Mouse (Mus musculus) ovary, postnatal 36 days (tissue): ENCODE measurements around the gene Myo16.
A peak's percentile ranks its signal among the peaks of the same experiment; 100 is the strongest.

Experiments used
- DNase-seq: peaks from one replicate; pipeline ENCODE4 v3.0.0; 2022; ENCODE audit warnings: low spot score, mixed read lengths

Myo16 gene

DNA sequence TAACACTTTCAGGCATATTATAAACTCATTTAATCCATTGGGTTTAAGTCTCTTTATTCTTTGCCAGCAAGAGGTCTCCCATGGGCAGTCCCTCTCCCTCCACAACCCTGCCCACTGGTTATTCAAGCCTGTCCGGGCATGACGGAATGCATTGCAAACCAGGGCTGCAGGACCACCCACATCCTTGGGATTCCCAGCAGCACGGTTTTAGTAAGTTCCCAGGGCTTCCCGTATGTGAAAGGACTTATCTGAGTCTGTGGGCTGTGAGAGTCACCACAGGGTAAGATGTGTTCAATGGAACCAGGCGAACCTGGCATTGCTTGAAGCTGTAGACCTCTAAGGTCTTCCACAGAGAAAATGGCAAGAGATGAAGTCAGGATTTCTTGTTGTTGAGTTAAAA is 471.6 kb downstream of the Myo16 start:
- DNase-seq = no peak

- DNase-seq = no peak
Measured at GRCm38 (mm10) chr8:10628725-10629124, 475.0 kb downstream of the Myo16 start.

- no peak for DNase-seq
Measured at GRCm38 (mm10) chr8:10629862-10630261, 476.2 kb downstream of the Myo16 start.

DNA sequence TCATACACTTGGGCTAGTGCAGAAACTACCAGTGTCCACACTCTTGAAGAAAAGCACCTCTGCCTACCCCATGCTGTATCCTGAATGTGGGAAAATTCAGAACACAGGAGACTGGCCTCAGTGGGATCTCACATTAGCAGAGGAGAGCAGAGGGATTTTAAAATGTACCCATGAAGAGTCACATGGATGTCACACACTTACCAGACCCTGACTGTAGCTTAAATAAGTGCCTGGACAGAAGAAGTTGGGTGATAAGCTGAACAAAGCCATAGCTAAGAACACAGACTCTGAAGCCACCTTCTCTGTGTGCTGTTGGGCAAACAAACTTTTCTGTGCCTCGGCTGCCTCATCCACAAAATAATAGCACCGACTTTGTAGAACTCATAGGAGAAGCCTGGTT is 477.3 kb downstream of the Myo16 start:
- no peak for DNase-seq

DNA sequence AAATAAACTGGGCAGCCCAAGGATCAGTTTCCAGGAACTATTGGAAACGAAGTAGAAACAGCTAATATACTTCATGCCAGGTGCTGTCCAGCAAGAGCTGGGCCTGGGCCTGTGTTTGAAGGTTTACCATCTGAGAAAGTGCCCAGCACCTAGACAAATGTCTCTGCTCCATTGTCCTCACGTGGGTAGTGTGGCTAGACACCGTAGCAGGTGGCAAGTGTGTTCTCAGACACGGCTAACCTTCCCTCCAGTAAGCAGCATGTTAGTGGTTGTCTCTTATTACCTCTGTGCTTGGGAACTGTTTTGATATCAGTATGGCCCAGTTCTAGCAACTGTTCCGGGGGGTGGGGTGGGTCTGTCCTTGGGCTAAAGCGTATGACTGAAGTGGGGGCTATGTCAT is 478.9 kb downstream of the Myo16 start:
- no peak for DNase-seq

DNA sequence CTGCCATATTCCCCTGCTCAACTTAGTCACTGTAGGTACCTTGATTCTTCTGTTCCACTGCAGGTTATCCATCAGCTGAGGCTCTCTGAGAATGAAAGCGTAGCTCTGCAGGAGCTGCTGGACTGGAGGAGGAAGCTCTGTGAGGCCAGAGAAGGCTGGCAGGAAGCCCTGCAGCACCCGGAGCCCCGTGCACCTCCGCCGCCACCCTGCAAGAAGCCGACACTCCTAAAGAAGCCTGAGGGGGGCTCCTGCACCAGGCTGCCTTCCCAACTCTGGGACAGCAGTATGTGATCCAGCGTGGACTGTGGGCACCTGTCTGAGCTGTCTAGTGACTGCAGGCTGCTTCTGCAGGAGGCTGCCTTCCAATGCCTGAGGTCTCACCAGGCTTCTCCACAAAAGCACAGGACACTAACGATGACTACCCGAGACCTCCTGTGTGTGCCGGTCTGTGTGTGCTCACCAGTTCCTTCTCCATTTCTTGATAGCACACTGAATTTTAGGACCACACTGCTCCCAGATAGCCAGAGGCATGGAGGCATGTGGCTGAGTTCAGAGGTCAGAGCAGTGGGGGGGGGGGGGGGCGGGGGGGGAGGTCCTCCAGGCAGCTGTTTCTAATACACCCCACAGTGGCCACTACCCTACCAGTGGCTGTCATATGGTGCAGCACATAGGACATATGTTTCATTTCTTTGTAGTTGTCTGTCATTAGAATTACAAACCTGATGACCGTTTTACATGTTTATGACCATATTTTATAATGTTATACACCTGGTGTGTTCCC is 479.8 kb downstream of the Myo16 start:
- DNase-seq = no peak

DNA sequence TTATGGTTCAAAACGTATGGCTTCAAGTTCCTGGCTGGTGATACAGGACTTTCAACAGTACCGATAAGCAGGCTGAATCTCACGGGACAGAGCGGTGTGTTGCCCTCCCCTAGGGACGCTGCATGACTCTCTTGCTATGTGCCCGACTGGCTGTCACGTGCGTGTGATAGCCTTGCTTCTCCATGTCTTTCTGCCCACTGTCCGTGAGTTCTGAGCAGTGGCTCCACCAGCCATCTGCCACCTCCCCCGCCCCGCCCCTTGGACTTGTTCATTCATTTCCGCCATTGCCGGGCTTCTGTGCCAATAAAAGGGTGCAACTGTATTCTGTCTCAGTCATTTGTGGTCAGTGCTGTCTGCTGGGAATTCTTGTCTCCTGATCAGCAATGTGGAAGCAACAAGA is 480.7 kb downstream of the Myo16 start:
- DNase-seq = no peak

- no peak for DNase-seq
Measured at GRCm38 (mm10) chr8:10638871-10639270, 485.2 kb downstream of the Myo16 start.

DNA sequence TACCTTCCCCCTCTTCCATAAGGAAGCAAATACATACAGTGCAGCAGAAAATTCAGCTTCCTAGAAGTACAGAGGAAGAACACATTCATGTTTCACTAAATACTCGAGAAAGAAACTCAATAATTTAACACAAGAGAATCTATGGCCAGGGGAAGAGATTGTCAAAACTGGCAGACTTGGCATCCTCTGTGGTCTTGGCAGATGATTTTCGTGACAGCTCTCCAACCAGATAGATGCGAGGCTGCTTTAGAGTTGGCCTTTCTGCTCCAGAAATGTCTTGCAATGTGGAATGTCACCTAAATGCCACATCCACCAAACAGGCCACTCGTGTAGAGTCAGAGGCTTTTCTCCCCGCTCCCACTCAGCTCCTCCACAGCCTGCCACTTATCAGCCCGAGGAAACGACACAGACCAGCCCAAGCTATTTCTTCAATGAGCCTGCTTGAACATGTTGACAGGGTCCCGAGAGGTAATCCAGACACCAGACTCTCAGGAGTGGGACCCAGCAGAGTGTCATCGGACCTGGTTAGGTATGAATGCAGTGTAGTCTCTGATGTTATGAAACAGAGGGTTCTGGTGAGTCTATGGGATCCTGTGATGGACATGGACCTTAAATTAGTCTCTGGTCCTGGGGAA is 486.6 kb downstream of the Myo16 start:
- DNase-seq = no peak

GRCm38 (mm10) chr8:10640859-10641258 is 487.1 kb downstream of the Myo16 start:
- DNase-seq = no peak

DNA sequence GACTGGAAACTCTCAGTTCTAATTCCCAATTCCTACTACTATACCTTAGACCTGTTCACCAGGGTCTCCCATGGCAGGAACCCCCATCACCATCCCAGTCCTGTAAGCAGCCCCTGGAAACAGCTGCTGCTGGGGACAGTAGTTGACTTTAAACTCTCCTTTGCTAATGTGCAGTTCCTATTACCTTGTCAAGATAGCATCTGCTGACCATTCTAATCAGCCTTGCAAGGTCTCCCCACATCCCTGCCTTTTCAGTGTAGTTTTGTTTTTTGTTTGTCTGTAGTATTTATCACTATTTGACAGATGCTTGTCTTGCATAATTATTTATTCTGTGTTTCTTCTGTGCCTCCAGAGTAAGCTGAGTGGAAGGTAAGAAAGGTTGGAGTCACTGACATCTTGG is 487.6 kb downstream of the Myo16 start:
- DNase-seq = no peak

DNA sequence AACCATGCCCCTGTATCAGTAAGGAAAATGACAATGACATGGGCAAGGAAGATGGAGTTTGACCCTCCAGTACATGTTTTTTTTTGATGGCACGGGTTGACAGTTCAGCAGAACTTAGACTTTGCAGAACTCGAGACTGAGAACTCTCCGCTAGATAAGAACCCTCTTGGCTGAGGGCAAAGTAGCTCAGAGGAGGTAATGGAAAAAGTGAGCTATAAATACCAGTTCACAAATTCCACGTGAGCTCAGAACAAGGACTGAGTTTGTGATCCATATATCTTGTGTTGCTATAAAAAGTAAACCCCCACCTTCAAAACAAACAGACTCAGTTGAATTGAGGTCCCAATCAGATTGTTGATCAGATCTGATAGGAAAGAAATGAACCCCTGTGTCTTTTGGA is 489.5 kb downstream of the Myo16 start:
- no peak for DNase-seq

- DNase-seq = no peak
Measured at GRCm38 (mm10) chr8:10644481-10644880, 490.8 kb downstream of the Myo16 start.

DNA sequence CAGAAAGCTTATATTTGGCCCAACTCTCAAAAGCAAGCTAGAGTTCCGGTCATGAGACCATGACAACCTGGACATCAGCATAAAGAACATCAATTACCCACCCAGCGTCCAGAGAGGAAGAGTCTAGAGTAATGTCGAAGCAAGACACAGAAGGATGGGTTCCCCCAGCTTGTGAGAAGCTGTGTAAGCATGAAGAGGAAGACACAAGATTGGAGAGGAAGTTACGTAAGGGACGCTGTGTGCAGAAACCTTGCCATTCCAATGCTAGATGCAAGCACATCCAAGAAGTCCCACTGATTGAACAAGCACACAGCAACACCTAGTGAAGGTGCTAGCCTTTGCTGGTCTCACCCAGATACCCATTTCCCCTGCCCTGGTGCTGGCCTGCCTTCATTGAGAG is 492.0 kb downstream of the Myo16 start:
- no peak for DNase-seq

GRCm38 (mm10) chr8:10646485-10646884 is 492.8 kb downstream of the Myo16 start:
- DNase-seq = no peak

DNA sequence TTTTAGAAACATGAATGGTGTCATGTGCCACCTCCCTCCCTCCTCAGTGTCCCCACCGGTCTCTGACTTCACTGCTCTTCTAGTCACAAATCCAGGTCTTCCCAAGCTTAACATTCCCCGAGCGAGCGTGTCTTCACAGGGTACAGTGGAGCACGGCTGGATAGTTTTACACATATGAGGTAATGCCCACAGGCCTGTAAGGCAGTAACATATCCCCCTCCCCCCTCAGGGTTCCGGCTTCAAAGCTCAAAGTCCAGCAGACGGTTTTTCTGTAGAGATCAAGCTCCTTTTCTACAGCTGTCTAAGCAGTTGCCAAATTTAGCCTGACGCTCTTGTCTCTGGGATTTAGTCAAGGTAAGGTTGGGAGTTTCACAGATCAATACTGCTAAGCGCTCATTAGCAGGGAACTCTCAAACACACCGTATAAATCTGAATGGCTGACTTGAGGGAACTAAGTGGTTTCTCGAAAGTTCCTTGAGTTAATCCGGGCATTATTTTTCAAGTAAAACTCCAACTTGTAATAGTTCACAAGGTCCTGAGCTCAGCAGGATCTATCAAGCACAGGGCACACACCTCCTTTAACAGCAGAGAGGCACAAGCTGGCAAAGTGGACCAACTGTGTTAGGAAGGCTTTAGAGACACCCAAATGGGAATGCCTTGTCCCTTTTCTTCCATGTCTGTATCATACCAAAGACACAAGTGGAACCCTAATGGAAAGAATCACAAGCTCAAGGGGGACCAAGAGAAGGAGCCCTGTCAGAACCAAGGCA is 498.0 kb downstream of the Myo16 start:
- no peak for DNase-seq

DNA sequence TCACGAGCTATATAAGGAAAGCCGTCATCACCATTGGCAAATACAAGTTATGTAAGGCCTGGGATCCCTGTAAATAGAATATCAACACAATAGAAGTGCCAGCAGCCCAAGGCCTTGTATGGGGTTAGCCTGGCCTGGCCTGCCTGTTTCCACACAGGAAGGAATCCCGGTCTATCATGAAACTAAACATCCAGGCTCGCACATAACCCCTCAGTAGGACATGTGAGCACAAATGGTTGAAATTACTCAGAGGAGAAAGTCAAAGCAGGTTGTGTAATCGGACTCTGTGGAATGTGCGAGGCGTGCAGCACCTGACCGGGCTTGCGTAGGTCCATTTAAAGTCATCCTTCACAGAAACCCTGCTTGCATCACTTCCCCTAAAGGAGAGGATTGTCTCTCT is 499.6 kb downstream of the Myo16 start:
- DNase-seq = peak; percentile 7

DNA sequence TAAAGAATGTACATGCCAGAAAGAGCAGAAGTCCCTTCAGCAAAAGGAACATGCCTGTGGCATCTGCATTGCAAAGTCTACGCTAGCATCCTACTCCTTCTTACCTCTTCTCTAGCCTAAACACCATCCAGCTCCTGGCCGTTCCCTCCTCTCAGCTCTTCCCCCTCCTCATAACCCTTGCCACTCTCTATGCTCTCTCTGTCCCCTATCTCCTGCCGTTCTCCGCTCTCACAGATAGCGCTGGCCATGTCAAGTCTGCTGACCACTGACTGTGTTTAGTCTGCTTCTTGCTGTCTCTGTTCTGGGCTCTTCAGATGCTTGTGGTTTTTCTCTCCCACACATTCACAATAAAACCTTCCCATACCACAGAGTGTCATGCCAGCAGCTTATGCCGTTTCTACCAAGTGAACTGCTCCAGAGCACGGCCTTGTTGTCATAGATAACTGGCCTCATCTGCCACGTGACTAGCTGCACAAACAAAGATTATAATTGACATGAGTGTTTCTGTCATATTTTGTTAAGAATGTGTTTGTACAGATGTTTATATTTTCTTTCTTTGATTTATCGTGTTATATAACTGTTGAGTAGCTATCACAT is 501.3 kb downstream of the Myo16 start:
- DNase-seq = peak; percentile 17

DNA sequence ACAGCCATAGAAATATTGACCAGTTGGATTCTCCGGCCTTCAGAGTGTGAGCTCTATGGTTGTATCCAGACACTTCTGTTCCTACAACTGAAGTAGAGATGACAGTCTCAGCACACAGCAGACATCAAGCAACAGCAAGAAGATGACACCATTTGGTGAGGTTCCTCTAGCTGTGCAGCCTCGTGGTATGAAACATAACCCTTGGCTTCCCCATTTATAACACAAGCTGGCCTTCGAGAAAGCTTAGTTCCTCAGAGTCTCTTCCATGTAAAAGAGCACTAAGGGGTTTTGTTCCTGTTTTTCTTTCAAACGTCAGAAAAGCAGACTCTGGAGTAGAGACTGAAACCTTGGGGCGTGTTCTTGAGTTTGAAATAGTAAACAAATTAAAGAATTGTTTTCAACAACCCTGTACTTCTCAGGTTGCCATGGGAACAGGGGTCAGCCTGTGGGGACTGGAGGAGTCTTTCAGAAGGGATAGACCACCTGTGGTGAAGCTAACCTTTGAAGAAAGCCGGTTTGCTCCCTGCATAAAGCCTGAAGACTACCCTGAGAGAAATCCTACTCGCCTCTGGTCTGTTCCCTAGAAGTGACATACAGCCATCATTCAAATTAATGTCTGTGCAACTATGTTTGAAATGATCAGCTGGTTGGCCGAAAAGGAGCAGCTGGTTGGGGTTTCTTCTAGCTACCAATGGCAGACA is 510.2 kb downstream of the Myo16 start:
- DNase-seq = no peak

GRCm38 (mm10) chr8:10664861-10665543 is 511.3 kb downstream of the Myo16 start:
- DNase-seq = peak; percentile 12

- no peak for DNase-seq
Measured at GRCm38 (mm10) chr8:10665821-10666283, 512.1 kb downstream of the Myo16 start.
